Mouse (Mus musculus) layer of hippocampus, adult 2 months (tissue): ENCODE measurements around the gene Cdh13. TPM values are rescaled to one million over a fixed set of nuclear protein-coding genes. Genes with fewer than 3 reads are reported as not detected.
A peak's percentile ranks its signal among the peaks of the same experiment; 100 is the strongest.

Experiments used
- DNase-seq, 2 experiments: peaks; one replicate each; pipeline ENCODE4 v3.0.0; 2022; ENCODE audit warnings: low spot score in 2 of 2
- H3K27ac ChIP-seq: fragments of 200-600 bp; 2 replicates; pipeline ENCODE4 v1.8.1; 2022
- H3K4me3 ChIP-seq: fragments of 200-600 bp; 2 replicates; pipeline ENCODE4 v1.8.1; 2022; ENCODE audit warnings: mild to moderate bottlenecking
- CTCF ChIP-seq: fragments of 200-600 bp; conservative IDR thresholded peaks from 2 replicates; pipeline ENCODE4 v1.8.1; 2022; ENCODE audit warnings: antibody characterized with exemption, mild to moderate bottlenecking, moderate library complexity
- total RNA-seq, 2 experiments: library from RNA; stranded (reverse); gene quantifications; 2 replicates each; pipeline ENCODE4 v1.2.3; 2021

Cdh13 gene
- total RNA-seq, 2 experiments from 2014 or later: 39.3 to 39.9 TPM

DNA sequence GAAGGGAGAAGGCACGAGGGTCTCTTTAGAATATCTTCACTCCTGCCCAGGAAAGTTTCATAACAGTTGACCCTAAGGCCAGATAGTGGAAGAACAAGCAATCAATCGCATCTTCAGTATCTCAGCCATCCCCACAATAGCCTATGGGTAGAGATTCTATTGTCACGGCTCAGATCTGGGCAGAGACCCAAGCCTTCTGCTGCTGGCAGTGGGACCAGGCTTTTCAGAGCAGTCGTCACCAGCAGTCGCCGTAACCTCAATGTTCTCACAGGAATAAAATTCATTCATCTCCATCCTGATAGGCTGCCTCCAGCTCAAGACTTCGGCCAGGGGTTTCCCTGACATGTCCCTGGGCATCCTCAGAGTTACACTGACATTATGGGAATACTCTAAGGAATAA, 751.6 kb downstream of the Cdh13 start:
- TF ChIP-seq CTCF: no peak
- no peak overlapping the region for H3K4me3 ChIP-seq
- H3K27ac ChIP-seq: no peak overlapping the region
- peak; percentile 82 to 84 for DNase-seq

DNA sequence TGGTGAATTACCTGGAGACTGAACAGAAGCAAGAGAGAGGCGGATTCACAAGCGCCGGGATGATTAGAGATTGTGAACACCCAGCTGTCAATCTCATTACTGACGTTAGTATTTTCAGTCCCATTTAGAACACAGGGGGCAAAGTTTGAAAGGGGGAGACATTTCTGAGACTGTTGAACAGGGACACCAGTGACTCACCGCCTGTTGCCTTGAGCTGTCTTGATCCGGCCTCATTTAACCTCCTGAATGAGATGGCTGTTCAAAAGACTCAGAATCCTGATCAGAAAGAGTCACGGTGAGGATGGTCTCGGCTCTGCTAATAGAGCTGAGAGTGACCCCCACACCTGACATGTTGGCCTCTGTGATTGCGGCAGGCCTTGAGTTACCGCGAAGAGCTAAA, 754.0 kb downstream of the Cdh13 start:
- no peak overlapping the region for H3K27ac ChIP-seq
- DNase-seq: no peak
- no peak for TF ChIP-seq CTCF
- H3K4me3 ChIP-seq: no peak overlapping the region

DNA sequence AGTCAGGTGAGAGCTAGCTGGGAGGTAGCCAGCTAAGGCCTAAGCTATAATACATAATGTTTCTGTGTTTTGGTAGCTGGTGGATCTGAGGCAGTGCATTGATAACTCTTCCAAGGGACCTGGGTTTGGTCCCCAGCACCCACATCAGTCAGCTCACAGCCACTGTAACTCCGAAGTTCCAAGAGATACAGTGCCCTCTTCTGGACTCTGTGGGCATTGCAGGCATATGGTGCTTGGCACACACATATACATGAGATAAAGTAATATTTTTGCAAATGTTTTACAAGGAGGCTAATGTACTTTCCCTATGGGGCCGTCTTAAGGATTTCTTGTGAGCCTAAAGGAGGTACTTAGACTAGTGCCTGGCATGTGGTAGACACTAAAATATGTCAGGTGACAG, 755.8 kb downstream of the Cdh13 start:
- peak; percentile 54 for TF ChIP-seq CTCF
- H3K27ac ChIP-seq: no peak overlapping the region
- no peak for DNase-seq
- no peak overlapping the region for H3K4me3 ChIP-seq

DNA sequence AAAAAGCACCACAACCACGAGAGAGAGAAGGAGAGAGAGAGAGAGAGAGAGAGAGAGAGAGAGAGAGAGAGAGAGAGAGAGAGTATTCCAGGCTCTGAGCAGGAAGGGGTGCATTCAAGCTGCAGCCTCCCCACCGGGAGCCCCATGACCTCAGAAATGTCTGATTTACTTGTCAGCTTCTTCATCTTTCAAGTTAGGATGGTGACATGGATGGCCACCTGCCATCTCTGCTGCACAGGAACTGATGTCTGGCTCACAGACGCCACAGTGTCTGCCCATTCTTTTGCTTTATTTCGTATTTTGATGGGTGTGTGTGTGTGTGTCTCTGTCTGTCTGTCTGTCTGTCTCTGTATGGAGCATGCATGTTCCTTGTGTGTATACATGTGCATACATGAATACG, 774.3 kb downstream of the Cdh13 start:
- H3K4me3 ChIP-seq: no peak overlapping the region
- TF ChIP-seq CTCF: no peak
- no peak overlapping the region for H3K27ac ChIP-seq
- DNase-seq: no peak

DNA sequence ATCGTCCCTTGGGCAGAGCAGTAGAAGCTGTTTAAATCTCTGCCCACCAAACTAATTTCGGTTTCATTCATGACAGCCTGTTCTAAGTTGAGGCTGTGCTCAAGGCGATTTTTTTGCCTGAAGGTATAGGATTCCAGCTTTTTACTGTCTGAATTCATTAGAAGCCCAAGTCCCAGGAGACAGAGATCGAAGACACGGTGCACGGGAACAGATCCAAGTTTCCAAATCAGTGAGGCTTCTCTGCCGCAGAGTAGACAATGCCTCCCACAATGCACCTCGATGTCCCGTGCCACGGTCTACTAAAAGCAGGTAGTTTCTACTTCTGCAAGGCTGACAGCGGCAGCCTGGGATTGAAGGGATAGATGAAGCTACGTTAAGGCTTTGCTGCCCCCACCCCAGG, 778.1 kb downstream of the Cdh13 start:
- Histone ChIP-seq H3K27ac (no peak overlapping the region), H3K4me3 (no peak overlapping the region)
- no peak for TF ChIP-seq CTCF
- DNase-seq: no peak

DNA sequence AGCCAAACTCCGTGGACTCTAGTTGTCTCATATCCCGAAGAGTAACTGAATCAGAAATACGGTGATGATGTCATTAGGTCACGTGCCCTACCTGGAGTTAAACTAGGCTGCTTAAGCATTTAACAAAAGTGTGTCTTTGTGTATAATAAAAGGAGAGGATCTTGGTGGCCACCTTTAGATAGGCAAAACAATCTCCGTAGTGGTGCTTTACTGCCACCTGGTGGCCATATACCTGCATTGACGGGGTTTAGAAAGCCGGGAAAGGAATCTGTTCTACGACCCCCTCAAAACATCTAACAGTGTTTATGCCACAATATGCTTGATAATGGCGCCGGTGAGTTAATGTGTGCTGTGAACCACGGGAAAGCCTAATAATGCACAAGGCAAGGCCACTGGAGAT, 781.0 kb downstream of the Cdh13 start:
- no peak overlapping the region for H3K27ac ChIP-seq
- DNase-seq: peak; percentile 50 to 70
- H3K4me3 ChIP-seq: no peak overlapping the region
- TF ChIP-seq CTCF: peak; percentile 97

DNA sequence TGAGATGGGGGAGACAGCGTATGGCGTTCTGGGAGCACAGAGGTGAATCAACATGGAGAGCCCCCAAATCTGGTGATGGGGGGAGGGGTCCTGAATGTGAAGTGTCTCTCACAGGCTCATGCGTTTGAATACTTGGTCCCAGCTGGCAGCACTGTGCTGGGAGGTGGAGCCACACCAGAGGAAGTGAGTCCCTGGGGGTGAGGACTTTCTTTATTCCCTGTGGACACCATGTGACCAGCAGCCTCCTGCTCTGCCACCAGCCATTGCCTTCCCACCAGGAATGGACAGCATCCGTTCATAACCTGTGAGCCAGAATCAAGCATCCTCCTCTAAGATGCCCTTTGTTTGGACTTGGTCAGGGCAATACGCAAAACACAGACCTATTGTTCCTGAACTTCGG, 788.8 kb downstream of the Cdh13 start:
- no peak for TF ChIP-seq CTCF
- no peak overlapping the region for H3K4me3 ChIP-seq
- no peak overlapping the region for H3K27ac ChIP-seq
- DNase-seq: no peak

DNA sequence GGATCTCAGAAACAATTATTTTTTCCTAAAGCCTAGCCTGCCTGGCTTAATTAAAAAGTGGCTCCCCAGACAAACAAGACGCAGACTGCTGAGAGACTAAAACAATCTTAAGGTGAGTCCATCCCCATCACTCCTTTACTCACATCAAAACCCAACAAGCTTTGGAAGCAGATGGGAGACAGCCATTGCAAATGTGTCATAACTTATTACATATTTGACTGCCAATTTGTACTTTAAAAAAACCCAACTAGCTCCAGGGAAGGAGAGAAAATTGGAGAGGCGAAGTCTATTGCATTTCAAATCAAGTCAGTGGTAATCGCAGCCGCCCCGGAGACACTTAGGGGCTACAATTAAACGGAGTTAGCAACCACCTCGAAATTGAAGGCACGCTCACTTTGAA, 801.5 kb downstream of the Cdh13 start:
- DNase-seq: peak in 1 of 2 experiments; percentile 56
- Histone ChIP-seq H3K4me3 (no peak overlapping the region), H3K27ac (peak overlapping the region; percentile 76)
- TF ChIP-seq CTCF: no peak

DNA sequence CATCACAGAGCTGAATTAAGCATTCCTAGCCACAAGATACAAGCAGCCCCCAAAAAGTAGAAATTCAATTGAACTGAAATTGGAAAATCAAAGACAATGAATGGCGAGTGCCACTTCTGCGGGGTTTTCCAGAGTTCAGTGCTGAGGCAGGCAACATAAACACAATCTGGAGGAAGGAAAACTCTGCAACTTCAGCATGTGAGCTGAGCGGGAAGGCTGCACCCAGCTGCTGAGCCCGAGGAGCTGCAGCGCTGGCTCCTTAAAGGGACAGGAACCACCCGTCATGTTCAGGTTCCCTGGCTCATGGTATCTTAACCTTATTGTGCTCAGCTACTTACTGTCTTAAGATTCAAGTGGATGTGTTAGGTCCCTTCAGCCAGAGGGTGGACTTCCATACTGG, 814.7 kb downstream of the Cdh13 start:
- TF ChIP-seq CTCF: no peak
- no peak overlapping the region for H3K27ac ChIP-seq
- DNase-seq: no peak
- H3K4me3 ChIP-seq: no peak overlapping the region

DNA sequence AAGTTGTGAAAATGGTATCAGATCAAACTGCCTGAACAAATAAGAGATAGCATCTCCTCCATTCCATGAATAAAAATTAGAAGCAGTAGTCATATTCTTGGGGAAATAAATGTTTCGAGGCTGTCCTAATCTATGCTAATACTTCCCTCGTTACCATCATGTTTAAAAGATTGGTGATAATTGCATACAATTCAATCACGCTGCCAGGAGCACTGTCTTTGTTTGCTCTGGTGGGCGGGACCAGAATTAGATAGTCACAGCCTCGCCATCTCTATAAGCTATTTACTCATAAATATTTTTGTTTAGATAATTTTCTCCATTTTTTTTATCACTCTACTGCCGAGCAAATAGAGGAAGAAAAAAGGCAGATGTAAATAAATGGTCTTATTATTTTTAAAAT, 819.3 kb downstream of the Cdh13 start:
- Histone ChIP-seq H3K4me3 (no peak overlapping the region), H3K27ac (peak overlapping the region; percentile 55)
- TF ChIP-seq CTCF: no peak
- DNase-seq: no peak

DNA sequence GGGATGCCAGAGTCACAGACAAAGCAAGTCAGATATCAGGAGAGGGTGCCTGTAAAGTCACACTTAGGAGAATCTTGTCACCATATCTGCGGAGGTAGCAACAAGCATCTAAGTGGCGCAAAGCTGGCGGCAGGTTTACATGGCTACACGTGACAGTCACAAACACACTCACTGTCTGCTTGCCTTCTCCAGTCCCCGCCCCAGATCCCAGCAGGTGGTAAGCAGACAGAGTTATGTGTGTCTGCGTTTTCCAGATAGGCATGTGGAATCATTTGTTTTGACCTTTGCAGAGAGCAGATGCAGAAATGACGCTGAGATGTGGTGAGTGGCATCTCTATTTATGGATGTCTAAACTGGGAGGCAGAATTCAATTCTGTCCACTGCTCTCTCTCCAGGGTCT, 826.1 kb downstream of the Cdh13 start:
- no peak for TF ChIP-seq CTCF
- no peak overlapping the region for H3K27ac ChIP-seq
- no peak overlapping the region for H3K4me3 ChIP-seq
- no peak for DNase-seq

DNA sequence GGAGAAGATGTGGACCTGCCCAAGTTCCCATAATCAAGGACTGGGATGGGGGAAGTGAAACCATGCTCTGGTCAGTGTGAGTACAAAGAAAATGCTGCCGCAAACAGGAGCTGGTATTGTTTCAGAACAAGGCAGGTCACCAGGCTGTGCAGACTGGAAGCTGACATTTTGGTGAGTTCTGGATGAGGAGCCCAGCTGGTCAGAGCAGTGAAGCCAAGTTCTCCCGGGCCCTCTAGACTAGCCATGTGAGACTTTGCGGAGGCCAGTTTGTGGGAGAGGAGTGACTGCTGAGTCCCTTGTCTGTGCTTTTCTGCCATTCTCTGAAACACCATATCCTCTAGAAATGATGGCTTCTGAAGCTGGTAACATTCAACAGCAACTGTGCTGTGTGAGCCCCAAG, 829.3 kb downstream of the Cdh13 start:
- Histone ChIP-seq H3K4me3 (no peak overlapping the region), H3K27ac (no peak overlapping the region)
- TF ChIP-seq CTCF: no peak
- DNase-seq: no peak

DNA sequence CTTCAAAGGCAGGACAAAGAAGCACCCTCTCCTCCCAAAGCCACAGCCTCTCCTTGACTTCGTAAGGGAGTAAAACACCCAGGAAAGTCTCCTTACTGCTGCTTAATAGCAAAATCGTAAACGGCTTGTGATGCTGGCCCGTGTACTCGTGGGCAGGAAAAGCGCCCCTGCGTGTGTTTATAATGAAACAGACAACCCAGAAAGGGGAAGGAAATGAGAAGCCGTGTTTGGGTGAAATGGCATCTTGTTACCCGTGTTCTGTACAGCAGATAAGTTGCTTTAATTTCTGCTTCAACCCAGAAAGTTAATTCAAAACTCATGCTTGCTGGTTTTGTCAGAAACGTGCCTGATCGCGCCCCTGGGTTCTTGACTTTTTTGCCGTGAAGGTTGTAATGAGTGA, 837.7 kb downstream of the Cdh13 start:
- no peak for DNase-seq
- no peak for TF ChIP-seq CTCF
- Histone ChIP-seq H3K27ac (no peak overlapping the region), H3K4me3 (no peak overlapping the region)

DNA sequence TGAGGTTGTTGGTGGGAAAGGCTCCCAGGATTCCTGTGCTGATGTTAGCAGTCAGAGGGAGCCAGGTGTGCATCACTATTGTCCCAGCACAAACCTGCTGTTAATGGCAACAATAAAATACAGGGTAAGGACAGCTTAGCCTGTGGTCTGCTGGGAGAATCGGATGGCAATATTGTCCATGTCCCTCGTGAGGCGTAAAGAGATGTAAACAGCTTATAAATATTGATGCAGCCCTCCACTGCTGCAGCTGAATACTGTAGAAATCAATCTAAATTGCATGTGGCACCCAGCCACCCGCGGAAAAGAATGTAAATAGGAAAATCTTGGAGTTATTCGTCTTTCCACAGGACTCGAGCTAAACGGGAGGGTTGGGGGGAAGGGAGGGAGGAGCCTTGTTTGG, 844.3 kb downstream of the Cdh13 start:
- no peak overlapping the region for H3K4me3 ChIP-seq
- no peak overlapping the region for H3K27ac ChIP-seq
- DNase-seq: no peak
- TF ChIP-seq CTCF: no peak

DNA sequence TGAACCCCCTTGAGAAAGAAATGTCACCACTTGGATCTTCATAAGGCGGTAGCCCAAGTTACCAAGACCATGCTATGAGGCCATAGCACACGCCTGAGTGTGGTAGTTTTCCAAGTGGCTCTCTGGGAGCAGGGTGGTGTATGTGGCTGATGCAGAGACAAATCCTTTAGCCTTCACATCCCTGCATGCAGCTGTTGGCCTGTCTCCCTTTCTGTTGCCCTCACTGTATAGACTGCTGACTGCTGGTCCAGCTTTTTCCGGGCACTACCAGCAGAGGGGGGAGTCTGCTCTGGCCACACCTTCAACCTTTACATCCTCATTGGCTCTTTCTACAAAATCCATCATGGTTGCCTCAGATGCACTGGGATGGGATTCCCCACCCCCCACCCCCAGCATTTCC, 844.7 kb downstream of the Cdh13 start:
- Histone ChIP-seq H3K4me3 (no peak overlapping the region), H3K27ac (no peak overlapping the region)
- TF ChIP-seq CTCF: no peak
- no peak for DNase-seq
